In genomic region chr8:64983150-64983897, GRCm38 (mm10) we compare ENCODE assay signal across 23 mouse cellular contexts. TPM values are rescaled to one million over a fixed set of nuclear protein-coding genes. Genes with fewer than 3 reads are reported as not detected.
DNase-seq lines count a peak whose midpoint lies in the region; ATAC-seq and TF ChIP-seq lines count a peak whose summit lies in the region.
"Had no signal": no experiment of that assay in that cellular context is flagged by ENCODE, and none has a peak within 500 bp of the region (broad histone marks: within the 10 kb centered on the region; RNA-seq: fewer than 3 reads in every experiment).

No protein-coding gene starts in this region.

- no peak overlapping the region for H3K4me3 ChIP-seq in hindbrain, postnatal 0 days (ENCODE audit: low read length)
- no peak overlapping the region for H3K4me3 ChIP-seq in hindbrain, embryonic 14.5 days (replicated peaks; ENCODE audit: low read length)
- H3K4me3 ChIP-seq: embryonic facial prominence, embryonic 15.5 days; heart, embryonic 10.5 days; hindbrain, embryonic 12.5 days; neural tube, embryonic 12.5 days had no signal

- peak; percentile 62 for ATAC-seq in hindbrain, postnatal 0 days
- ATAC-seq in hindbrain, embryonic 14.5 days (ENCODE audit: low FRiP score) = no peak
- no peak for ATAC-seq in megakaryocyte, adult 5-6 weeks (ENCODE audit: poor library complexity, severe bottlenecking)
- ATAC-seq: intestine, postnatal 0 days had no signal

- no peaks in the 10 kb centered on the region for H3K27me3 ChIP-seq in hindbrain, postnatal 0 days (ENCODE audit: insufficient read depth, low read length)
- no peaks in the 10 kb centered on the region for H3K27me3 ChIP-seq in hindbrain, embryonic 14.5 days (ENCODE audit: control insufficient read depth, insufficient read depth, low read length)
- H3K27me3 ChIP-seq: embryonic facial prominence, embryonic 15.5 days; hindbrain, embryonic 12.5 days; neural tube, embryonic 12.5 days had no signal

- peak; percentile 11 to 55 for DNase-seq in adrenal gland, adult (ENCODE audit: inconsistent age in 2 of 2, low spot score in 1 of 2)
- no peak for DNase-seq in adrenal gland, adult 18-20 months (ENCODE audit: low spot score in 2 of 2)
- DNase-seq in hindbrain, postnatal 0 days (ENCODE audit: low spot score) = peak; percentile 20
- DNase-seq in hindbrain, embryonic 14.5 days (ENCODE audit: low spot score) = no peak
- DNase-seq in cerebellum, adult 11 months = peak; percentile 3
- DNase-seq in cerebellum, postnatal 25 days = peak; percentile 10
- no peak for DNase-seq in embryo, embryonic 10.5 days (ENCODE audit: low spot score)
- DNase-seq: gastrocnemius, postnatal 25 days; heart, postnatal 10 days; kidney, postnatal 14 days; liver; lung, adult 18-20 months; right cerebral cortex, postnatal 14 days; thymus, postnatal 36 days had no signal

- H3K4me1 ChIP-seq in hindbrain, postnatal 0 days (ENCODE audit: insufficient read depth, low read length) = no peaks in the 10 kb centered on the region
- H3K4me1 ChIP-seq in hindbrain, embryonic 14.5 days (replicated peaks; ENCODE audit: control insufficient read depth, insufficient read depth, low read length) = no peaks in the 10 kb centered on the region
- H3K4me1 ChIP-seq: embryonic facial prominence, embryonic 15.5 days; heart, embryonic 10.5 days; hindbrain, embryonic 12.5 days; neural tube, embryonic 12.5 days had no signal

- H3K27ac ChIP-seq in hindbrain, postnatal 0 days = no peak overlapping the region
- H3K27ac ChIP-seq in hindbrain, embryonic 14.5 days = no peak overlapping the region
- H3K27ac ChIP-seq: embryonic facial prominence, embryonic 15.5 days; heart, embryonic 10.5 days; hindbrain, embryonic 12.5 days; neural tube, embryonic 12.5 days had no signal

- no peak for TF ChIP-seq CTCF in hindbrain, postnatal 0 days (IDR thresholded peaks at IDR 0.05; ENCODE audit: low read depth)

- no peaks in the 10 kb centered on the region for H3K36me3 ChIP-seq in hindbrain, postnatal 0 days (ENCODE audit: insufficient read depth, low read length)
- H3K36me3 ChIP-seq in hindbrain, embryonic 14.5 days (replicated peaks; ENCODE audit: control insufficient read depth, insufficient read depth) = no peaks in the 10 kb centered on the region
- H3K36me3 ChIP-seq: embryonic facial prominence, embryonic 15.5 days; heart, embryonic 10.5 days; hindbrain, embryonic 12.5 days; neural tube, embryonic 12.5 days had no signal

- 59% methylated on average over 20 of the region's 20 CpGs for WGBS in hindbrain, postnatal 0 days
- 68% methylated on average over 20 of the region's 20 CpGs for WGBS in hindbrain, embryonic 14.5 days

- no peaks in the 10 kb centered on the region for H3K9me3 ChIP-seq in hindbrain, postnatal 0 days (ENCODE audit: low read length)
- no peaks in the 10 kb centered on the region for H3K9me3 ChIP-seq in hindbrain, embryonic 14.5 days (ENCODE audit: control insufficient read depth, low read length)
- H3K9me3 ChIP-seq: embryonic facial prominence, embryonic 15.5 days; heart, embryonic 10.5 days; hindbrain, embryonic 12.5 days; neural tube, embryonic 12.5 days had no signal

- no peak overlapping the region for H3K9ac ChIP-seq in hindbrain, postnatal 0 days (replicated peaks; ENCODE audit: low read length)
- H3K9ac ChIP-seq in hindbrain, embryonic 14.5 days = no peak overlapping the region
- H3K9ac ChIP-seq: embryonic facial prominence, embryonic 15.5 days; hindbrain, embryonic 12.5 days; neural tube, embryonic 12.5 days had no signal

- no peak overlapping the region for H3K4me2 ChIP-seq in hindbrain, postnatal 0 days (ENCODE audit: low read depth, low read length)
- H3K4me2 ChIP-seq in hindbrain, embryonic 14.5 days (replicated peaks) = no peak overlapping the region
- H3K4me2 ChIP-seq: embryonic facial prominence, embryonic 15.5 days; hindbrain, embryonic 12.5 days; neural tube, embryonic 12.5 days had no signal

RNA-seq across cellular contexts. Expression of gene Trim75, which starts 4.3 kb away (rescaled TPM):
- not detected for total RNA-seq in adrenal gland, adult 18-20 months (2021)
- not detected in 2 replicates for total RNA-seq in hindbrain, postnatal 0 days (2014; rRNA removed)
- polyA plus RNA-seq in hindbrain, postnatal 0 days (2015; fragmentation: Nextera tagmentation; extraction: Ambion mirVana) = 0.05 TPM in 1 of 2 replicates, not detected in the other
- not detected in 2 replicates for polyA plus RNA-seq in hindbrain, embryonic 14.5 days (2014; fragmentation: Nextera tagmentation; extraction: Ambion mirVana)
- total RNA-seq in megakaryocyte, adult 5-6 weeks (2015) = not detected in 2 replicates
- not detected in 2 replicates for total RNA-seq in megakaryocyte, adult 5-6 weeks (2017)
- total RNA-seq: gastrocnemius, postnatal 25 days; heart, postnatal 10 days; monocyte, adult 5-6 weeks had no signal
- polyA plus RNA-seq: heart, embryonic 10.5 days; hindbrain, embryonic 12.5 days; intestine, postnatal 0 days; testis, adult 2 months had no signal

RNA-seq across cellular contexts. Expression of gene Trim61, which starts 35.0 kb away (rescaled TPM):
- total RNA-seq in adrenal gland, adult 18-20 months (2021) = not detected
- total RNA-seq in hindbrain, postnatal 0 days (2014; rRNA removed) = not detected in 2 replicates
- not detected in 2 replicates for polyA plus RNA-seq in hindbrain, postnatal 0 days (2015; fragmentation: Nextera tagmentation; extraction: Ambion mirVana)
- 0.09 TPM in 1 of 2 replicates, not detected in the other for polyA plus RNA-seq in hindbrain, embryonic 14.5 days (2014; fragmentation: Nextera tagmentation; extraction: Ambion mirVana)
- not detected in 2 replicates for total RNA-seq in megakaryocyte, adult 5-6 weeks (2015)
- not detected in 2 replicates for total RNA-seq in megakaryocyte, adult 5-6 weeks (2017)
- total RNA-seq: gastrocnemius, postnatal 25 days; heart, postnatal 10 days; monocyte, adult 5-6 weeks had no signal
- polyA plus RNA-seq: forebrain, embryonic 11.5 days; hindbrain, embryonic 12.5 days; testis, adult 2 months had no signal

RNA-seq across cellular contexts. Expression of gene Trim60, which starts 35.1 kb away (rescaled TPM):
- total RNA-seq in adrenal gland, adult 18-20 months (2021) = not detected
- not detected in 2 replicates for total RNA-seq in hindbrain, postnatal 0 days (2014; rRNA removed)
- polyA plus RNA-seq in hindbrain, postnatal 0 days (2015; fragmentation: Nextera tagmentation; extraction: Ambion mirVana) = not detected in 2 replicates
- 0.12 TPM in 1 of 2 replicates, not detected in the other for polyA plus RNA-seq in hindbrain, embryonic 14.5 days (2014; fragmentation: Nextera tagmentation; extraction: Ambion mirVana)
- total RNA-seq in megakaryocyte, adult 5-6 weeks (2015) = not detected in 2 replicates
- not detected in 2 replicates for total RNA-seq in megakaryocyte, adult 5-6 weeks (2017)
- total RNA-seq: gastrocnemius, postnatal 25 days; heart, postnatal 10 days; monocyte, adult 5-6 weeks had no signal
- polyA plus RNA-seq: embryonic facial prominence, embryonic 15.5 days; forebrain, embryonic 11.5 days; heart, embryonic 10.5 days; hindbrain, embryonic 12.5 days; intestine, postnatal 0 days; neural tube, embryonic 12.5 days had no signal

RNA-seq across cellular contexts. Expression of gene Tmem192, which starts 36.3 kb away (rescaled TPM):
- 10 to 100 TPM; 32.4 to 50.5 TPM for total RNA-seq in adrenal gland, adult 18-20 months (2021)
- 21.1 and 22.8 TPM in 2 replicates for total RNA-seq in hindbrain, postnatal 0 days (2014; rRNA removed)
- 45.4 and 47.0 TPM in 2 replicates for polyA plus RNA-seq in hindbrain, postnatal 0 days (2015; fragmentation: Nextera tagmentation; extraction: Ambion mirVana)
- 31.4 and 34.1 TPM in 2 replicates for polyA plus RNA-seq in hindbrain, embryonic 14.5 days (2014; fragmentation: Nextera tagmentation; extraction: Ambion mirVana)
- total RNA-seq in megakaryocyte, adult 5-6 weeks (2015) = 39.3 and 41.4 TPM in 2 replicates
- 18.1 and 22.8 TPM in 2 replicates for total RNA-seq in megakaryocyte, adult 5-6 weeks (2017)

RNA-seq across cellular contexts. Expression of gene Apela, which starts 53.8 kb away (rescaled TPM):
- not detected for total RNA-seq in adrenal gland, adult 18-20 months (2021)
- 0.68 and 1.3 TPM in 2 replicates for total RNA-seq in hindbrain, postnatal 0 days (2014; rRNA removed)
- 0.66 and 0.83 TPM in 2 replicates for polyA plus RNA-seq in hindbrain, postnatal 0 days (2015; fragmentation: Nextera tagmentation; extraction: Ambion mirVana)
- 1.3 and 1.5 TPM in 2 replicates for polyA plus RNA-seq in hindbrain, embryonic 14.5 days (2014; fragmentation: Nextera tagmentation; extraction: Ambion mirVana)
- not detected in 2 replicates for total RNA-seq in megakaryocyte, adult 5-6 weeks (2015)
- not detected in 2 replicates for total RNA-seq in megakaryocyte, adult 5-6 weeks (2017)
- total RNA-seq: gastrocnemius, postnatal 25 days; monocyte, adult 5-6 weeks had no signal
- polyA plus RNA-seq: testis, adult 2 months had no signal

Comparison
In these comparisons a context has a peak if more than half of its experiments do, and no peak if none do; other contexts are left out.
1. DNase-seq: peak in adrenal gland, adult (2 of 2), hindbrain, postnatal 0 days (single experiment), cerebellum, adult 11 months (single experiment) and cerebellum, postnatal 25 days (2 of 2); none in adrenal gland, adult 18-20 months (0 of 2), hindbrain, embryonic 14.5 days (single experiment) and embryo, embryonic 10.5 days (single experiment).